Mouse (Mus musculus): ENCODE measurements around the gene Slc2a12. TPM values are rescaled to one million over a fixed set of nuclear protein-coding genes. Genes with fewer than 3 reads are reported as not detected.

Gene Slc2a12
- 10 to 100 TPM; 13.0 to 13.2 TPM for total RNA-seq (2021)
- long read RNA-seq, experiment 1, full-length matches to known transcripts: 8 of 17 reads
- long read RNA-seq, experiment 1, partial matches to known transcripts: 1 of 17 reads
- long read RNA-seq, experiment 1, other reads (novel, unspliced or antisense): 8 of 17 reads
- long read RNA-seq, experiment 2, full-length matches to known transcripts: 7 of 14 reads
- long read RNA-seq, experiment 2, partial matches to known transcripts: 3 of 14 reads
- long read RNA-seq, experiment 2, other reads (novel, unspliced or antisense): 4 of 14 reads

- peak; percentile 57 to 72 for DNase-seq (ENCODE audit: low spot score in 2 of 2)
Observed at GRCm38 (mm10) chr10:22644853-22645491, at the start of gene Slc2a12. Gene Slc2a12 (plus strand): TSS chr10:22645011.

GRCm38 (mm10) chr10:22598908-22599480 is 45.8 kb upstream of the Slc2a12 start:
- no peak for DNase-seq (ENCODE audit: low spot score in 2 of 2)

DNA sequence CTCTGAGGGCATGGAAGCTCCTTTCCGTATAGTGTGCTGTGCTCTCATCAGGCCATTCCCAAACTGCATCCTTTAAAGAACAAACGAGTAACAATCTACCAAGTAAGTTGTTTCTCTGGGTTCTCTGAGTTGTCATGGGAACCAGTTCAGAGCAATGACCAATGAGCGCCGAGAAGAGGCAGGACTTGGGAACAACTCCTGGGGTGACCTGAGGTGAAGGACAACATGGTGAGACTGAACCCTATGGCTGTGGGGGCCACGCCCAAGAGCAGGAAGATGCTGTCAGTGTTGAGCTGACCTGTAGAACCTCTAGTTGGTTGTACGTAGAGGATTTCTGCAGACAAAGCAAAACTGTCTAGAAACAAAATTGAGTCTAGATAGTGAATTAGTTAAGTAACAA is 43.8 kb upstream of the Slc2a12 start:
- DNase-seq (ENCODE audit: low spot score in 2 of 2): no peak

GRCm38 (mm10) chr10:22604801-22605200 is 40.0 kb upstream of the Slc2a12 start:
- no peak for DNase-seq (ENCODE audit: low spot score in 2 of 2)

DNA sequence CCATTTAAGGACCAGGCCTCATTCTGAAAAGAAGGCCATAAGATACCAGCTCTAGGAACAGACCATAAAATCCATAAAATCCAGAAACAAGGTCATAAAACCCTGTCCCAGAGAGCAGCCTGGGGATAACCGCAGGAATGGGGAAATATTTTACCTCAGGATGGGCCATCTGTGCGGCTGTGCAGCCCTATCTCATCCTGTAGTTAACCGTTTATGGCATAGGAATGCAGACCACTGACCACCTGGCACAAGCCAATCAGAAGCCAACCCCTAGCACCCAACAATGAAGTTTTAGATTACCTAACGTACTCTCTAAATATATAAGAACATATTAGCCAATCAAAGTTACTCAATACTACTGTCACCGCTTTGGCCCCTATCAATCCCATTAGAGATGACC is 36.5 kb upstream of the Slc2a12 start:
- no peak for DNase-seq (ENCODE audit: low spot score in 2 of 2)

DNA sequence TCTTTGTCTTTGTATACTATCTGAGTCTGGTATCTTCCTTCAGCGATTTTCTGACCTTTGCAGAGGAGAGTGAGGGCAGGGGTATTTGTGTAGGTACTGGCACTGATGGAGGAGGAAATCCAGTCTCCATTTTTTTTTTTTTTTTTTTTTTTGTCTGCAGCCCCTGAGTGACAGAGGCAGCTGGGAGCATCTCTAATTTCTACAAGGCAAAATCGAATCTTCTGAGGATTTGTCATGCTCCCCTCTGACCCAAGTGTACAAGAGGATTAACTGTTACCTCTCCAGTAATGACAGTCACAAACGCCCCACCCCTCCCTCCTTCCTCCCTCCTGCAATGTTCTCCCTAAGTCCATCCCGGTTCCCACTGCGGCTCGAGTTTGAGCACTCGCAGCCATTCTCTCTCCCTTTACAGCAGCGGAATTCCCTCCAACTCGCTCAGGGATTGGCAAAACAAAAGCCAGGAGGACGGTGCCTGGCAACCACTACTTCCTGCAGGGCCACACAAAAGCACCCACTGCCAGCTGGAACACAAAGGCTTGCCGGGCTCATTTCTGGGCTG is 35.9 kb upstream of the Slc2a12 start:
- peak in 1 of 2 experiments; percentile 39 for DNase-seq (ENCODE audit: low spot score in 2 of 2)

- peak in 1 of 2 experiments; percentile 2 for DNase-seq (ENCODE audit: low spot score in 2 of 2)
Observed at GRCm38 (mm10) chr10:22613301-22613700, 31.5 kb upstream of the Slc2a12 start.

DNA sequence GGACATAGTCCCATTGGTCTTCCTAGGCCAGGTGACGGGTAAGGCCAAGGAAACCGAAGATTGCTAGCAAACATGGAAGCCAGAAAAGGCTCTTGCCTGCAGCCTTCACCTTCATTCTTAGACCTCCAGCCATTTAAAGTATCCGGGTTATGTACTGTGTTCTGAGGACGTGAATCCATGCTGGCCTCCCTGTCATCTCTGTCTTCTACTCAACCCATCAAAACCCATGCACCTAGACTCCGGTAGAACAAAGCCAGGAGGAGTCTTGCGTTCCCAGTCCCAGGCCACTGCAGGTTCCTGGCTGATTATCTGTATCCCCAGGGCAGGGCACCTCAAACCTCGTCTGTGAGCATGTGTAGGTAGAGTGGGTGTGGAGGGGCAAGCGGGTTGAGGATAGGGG is 30.3 kb upstream of the Slc2a12 start:
- DNase-seq (ENCODE audit: low spot score in 2 of 2): no peak

GRCm38 (mm10) chr10:22615309-22615708 is 29.5 kb upstream of the Slc2a12 start:
- DNase-seq (ENCODE audit: low spot score in 2 of 2): no peak

DNA sequence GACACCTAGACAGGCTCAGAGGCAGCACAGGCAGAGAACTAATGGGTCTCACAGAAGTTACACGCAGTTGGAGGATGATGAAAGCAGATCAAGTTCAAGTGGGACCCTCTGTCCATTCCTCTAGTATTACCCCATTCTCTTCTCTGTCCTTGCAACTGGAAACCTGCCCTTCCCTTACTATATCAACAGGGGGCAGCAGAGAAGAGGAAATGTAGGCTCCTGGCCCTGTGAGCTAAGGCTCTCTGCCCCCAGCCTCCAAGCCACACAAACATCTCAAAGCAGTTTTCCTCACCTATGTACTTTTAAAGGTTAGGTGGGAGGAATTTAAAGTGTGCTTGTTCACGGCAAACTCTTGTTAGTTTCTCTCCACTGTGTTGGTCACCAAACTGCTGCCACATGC is 26.0 kb upstream of the Slc2a12 start:
- DNase-seq (ENCODE audit: low spot score in 2 of 2): no peak

GRCm38 (mm10) chr10:22628832-22629231 is 16.0 kb upstream of the Slc2a12 start:
- DNase-seq (ENCODE audit: low spot score in 2 of 2): no peak

DNA sequence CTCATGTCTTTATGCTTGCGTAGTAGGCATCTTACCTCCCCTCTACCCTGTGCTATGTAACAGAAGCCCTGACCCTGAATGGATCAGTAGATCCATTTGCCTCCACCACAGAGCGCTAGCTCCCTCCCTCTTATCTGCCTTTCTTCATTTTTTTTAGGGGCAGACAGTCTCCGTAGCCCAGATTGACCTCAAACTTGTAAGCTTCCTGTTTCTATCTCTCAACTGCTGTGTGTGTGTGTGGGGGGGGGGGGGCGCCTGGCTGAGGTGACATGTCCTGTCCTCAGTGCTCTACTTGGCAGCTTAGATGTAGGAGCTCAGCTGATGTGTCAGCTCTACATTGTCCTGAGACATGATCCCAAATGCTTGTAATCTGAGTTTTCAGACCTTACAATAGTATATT is 13.7 kb upstream of the Slc2a12 start:
- no peak for DNase-seq (ENCODE audit: low spot score in 2 of 2)

DNA sequence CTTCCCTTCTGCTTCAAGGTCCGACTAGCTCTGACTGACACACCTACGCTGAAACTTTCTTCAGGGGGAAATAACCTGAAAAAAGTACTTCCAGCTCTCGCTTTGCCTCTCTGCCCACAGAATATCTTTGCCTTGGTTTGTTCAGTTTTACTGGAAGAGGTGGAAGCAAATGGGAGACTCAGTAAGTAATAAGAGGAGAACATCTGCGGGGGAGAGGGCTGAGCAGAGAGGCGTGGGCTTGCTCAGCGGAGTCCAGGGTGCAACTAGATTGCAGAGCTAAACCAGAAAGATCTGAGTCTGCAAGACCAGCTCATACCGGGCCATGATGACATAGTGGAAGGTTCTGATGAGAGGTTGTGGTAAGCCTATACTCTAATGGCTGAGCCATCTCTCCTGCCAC is 13.3 kb upstream of the Slc2a12 start:
- DNase-seq (ENCODE audit: low spot score in 2 of 2): no peak

DNA sequence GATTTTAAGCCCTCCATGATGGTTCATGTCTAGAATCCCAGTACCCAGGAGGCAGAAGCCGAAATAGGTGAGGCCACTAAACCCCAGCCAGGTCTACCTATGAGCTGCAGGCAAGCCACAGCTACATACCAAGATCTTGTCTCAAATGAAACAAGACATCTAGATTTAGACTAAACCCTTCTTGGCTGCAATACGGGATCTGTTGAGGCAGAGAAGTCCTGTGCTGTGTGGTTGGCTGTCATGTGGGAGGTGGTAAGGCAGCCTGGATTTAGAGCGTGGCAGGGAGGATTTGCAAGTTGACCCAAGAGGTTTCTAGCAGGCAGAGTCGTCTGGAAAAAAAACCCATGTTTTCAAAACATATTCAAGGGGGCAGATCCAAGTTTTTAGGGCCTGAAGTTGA is 12.9 kb upstream of the Slc2a12 start:
- DNase-seq (ENCODE audit: low spot score in 2 of 2): no peak

GRCm38 (mm10) chr10:22633406-22634306 is 11.2 kb upstream of the Slc2a12 start:
- DNase-seq (ENCODE audit: low spot score in 2 of 2): no peak

GRCm38 (mm10) chr10:22637241-22637640 is 7.6 kb upstream of the Slc2a12 start:
- DNase-seq (ENCODE audit: low spot score in 2 of 2): no peak

DNA sequence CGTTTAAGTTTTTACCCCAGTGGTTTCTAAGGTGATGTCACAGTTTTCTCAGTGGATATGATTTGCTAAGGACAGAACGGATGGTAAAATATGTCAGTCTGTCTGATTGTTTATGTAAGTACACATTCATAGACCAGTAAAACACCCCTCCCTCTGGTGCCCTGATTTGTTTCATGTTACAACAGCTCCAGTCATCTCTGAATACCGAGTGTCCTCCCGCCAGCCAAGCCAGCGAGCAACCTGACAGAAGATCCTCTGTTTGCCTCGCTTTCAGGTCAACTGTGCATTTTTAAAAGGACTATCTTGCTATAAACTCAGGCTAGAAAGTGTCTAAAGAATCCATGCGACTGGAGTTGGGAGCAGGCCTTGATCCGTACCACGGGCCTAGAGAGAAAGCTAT is 640 bp upstream of the Slc2a12 start:
- no peak for DNase-seq (ENCODE audit: low spot score in 2 of 2)

DNA sequence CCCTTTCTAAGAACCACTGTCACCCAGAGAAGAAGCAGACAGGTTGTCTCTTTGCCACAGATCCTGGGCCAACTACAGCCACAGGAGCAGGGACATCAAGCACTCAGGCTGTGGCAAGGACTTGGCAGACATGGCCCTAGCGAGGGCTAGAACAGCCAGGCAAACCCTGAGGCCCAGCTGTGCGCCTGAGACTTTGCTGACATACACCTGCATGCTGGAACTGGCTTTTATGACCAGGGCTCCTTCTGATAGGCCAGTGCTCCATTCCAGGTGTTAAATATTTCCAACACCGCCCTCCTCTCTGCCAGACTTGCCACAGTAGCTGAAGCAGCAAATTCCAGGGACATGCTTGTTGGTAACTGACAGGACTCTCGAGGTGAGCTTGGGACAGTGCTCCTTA is 3.9 kb downstream of the Slc2a12 start:
- DNase-seq (ENCODE audit: low spot score in 2 of 2): no peak

GRCm38 (mm10) chr10:22653820-22654219 is 9.0 kb downstream of the Slc2a12 start:
- no peak for DNase-seq (ENCODE audit: low spot score in 2 of 2)

- DNase-seq (ENCODE audit: low spot score in 2 of 2): peak in 1 of 2 experiments; percentile 42
Observed at GRCm38 (mm10) chr10:22658534-22659385, 13.9 kb downstream of the Slc2a12 start.
